Mouse (Mus musculus) brain, embryonic 14.5 days (tissue): ENCODE measurements at regions not wholly inside any gene's neighbourhood (a gene's known extent, or its start where the extent isn't known, plus 50 kb on each side); places are given as distances from the start of the nearest gene placed in this dataset.

Experiments used
- CTCF ChIP-seq: fragments of 200-500 bp; IDR thresholded peaks from 2 replicates; pipeline ENCODE4 v1.5.1; 2012; ENCODE audit warnings: inconsistent platforms, mild to moderate bottlenecking, moderate library complexity, borderline replicate concordance; ENCODE audit not compliant: insufficient read depth, insufficient read length; ENCODE audit errors: extremely low read depth
- POLR2A ChIP-seq: fragments of 200-500 bp; IDR thresholded peaks from 2 replicates; pipeline ENCODE4 v1.6.1; 2012; ENCODE audit warnings: mild to moderate bottlenecking, inconsistent platforms, borderline replicate concordance; ENCODE audit not compliant: poor library complexity, insufficient read depth, insufficient read length, severe bottlenecking; ENCODE audit errors: extremely low read depth

GRCm38 (mm10) chr8:33986657-33987056, 124.9 kb downstream of the Gm10131 start:
- no peak for TF ChIP-seq POLR2A
- no peak for TF ChIP-seq CTCF
